Mouse (Mus musculus): ENCODE data around the gene Ost4.
A peak's percentile ranks its signal among the peaks of the same experiment; 100 is the strongest.

GRCm38 (mm10) chr5:30943004-30943403 is 35.4 kb upstream of the Ost4 start:
- TF ChIP-seq POLR2A (IDR thresholded peaks at IDR 0.05; ENCODE audit: low read depth, low read length) (no peak), CTCF (conservative IDR thresholded peaks at IDR 0.05; ENCODE audit: insufficient read depth, insufficient read length, low read depth, low read length) (peak; percentile 69)
